Mouse (Mus musculus): ENCODE data around the gene Myoz2. TPM values are rescaled to one million over a fixed set of nuclear protein-coding genes. Genes with fewer than 3 reads are reported as not detected.

The Myoz2 gene
- polyA plus RNA-seq, 1 experiment: 0.06 TPM

GRCm38 (mm10) chr3:123007386-123007785 lies 27.4 kb downstream of the Myoz2 start:
- TF ChIP-seq FOSL1 (IDR thresholded peaks at IDR 0.05; ENCODE audit: insufficient read depth, low read length, poor library complexity, severe bottlenecking): no peak
- TF ChIP-seq MYOD1 (IDR thresholded peaks at IDR 0.05; ENCODE audit: control insufficient read depth, insufficient read length, low read depth): no peak

GRCm38 (mm10) chr3:123001053-123001452 lies 33.8 kb downstream of the Myoz2 start:
- Histone ChIP-seq H3K79me2 (ENCODE audit: control insufficient read depth, insufficient read depth) (no peaks in the 10 kb centered on the region), H3K36me3 (ENCODE audit: control insufficient read depth, insufficient read depth) (no peaks in the 10 kb centered on the region), H3K79me3 (ENCODE audit: low read depth) (no peaks in the 10 kb centered on the region), H3ac (ENCODE audit: control insufficient read depth, insufficient read length, low read depth) (no peak overlapping the region), H3K27me3 (ENCODE audit: control insufficient read depth, insufficient read depth, insufficient read length) (no peaks in the 10 kb centered on the region), H3K4me3 (ENCODE audit: insufficient read depth, poor library complexity, severe bottlenecking) (no peak overlapping the region)
- no peak for TF ChIP-seq MAX (IDR thresholded peaks at IDR 0.05)
- no peak for TF ChIP-seq CEBPB (IDR thresholded peaks at IDR 0.05; ENCODE audit: low read depth)
- no peak for TF ChIP-seq CTCF (IDR thresholded peaks at IDR 0.05; ENCODE audit: control insufficient read depth, insufficient read depth, insufficient read length)
- no peak for TF ChIP-seq MYOD1 (IDR thresholded peaks at IDR 0.05; ENCODE audit: control insufficient read depth, insufficient read length, low read depth)
- no peak for TF ChIP-seq FOSL1 (IDR thresholded peaks at IDR 0.05; ENCODE audit: insufficient read depth, low read length, poor library complexity, severe bottlenecking)
- TF ChIP-seq MYOG (IDR thresholded peaks at IDR 0.05; ENCODE audit: control insufficient read depth, extremely low read depth, insufficient read length): no peak
- no peak for TF ChIP-seq USF1 (IDR thresholded peaks at IDR 0.05; ENCODE audit: low read depth)

More at GRCm38 (mm10) chr3:123007386-123007785, 27.4 kb downstream of the Myoz2 start:
- no peaks in the 10 kb centered on the region for H3K79me2 ChIP-seq (ENCODE audit: control insufficient read depth, insufficient read depth)
- H3K79me3 ChIP-seq (ENCODE audit: low read depth): no peaks in the 10 kb centered on the region
- no peak overlapping the region for H3K4me3 ChIP-seq (ENCODE audit: insufficient read depth, poor library complexity, severe bottlenecking)
- H3K27me3 ChIP-seq (ENCODE audit: control insufficient read depth, insufficient read depth, insufficient read length): no peaks in the 10 kb centered on the region
- no peak overlapping the region for H3ac ChIP-seq (ENCODE audit: control insufficient read depth, insufficient read length, low read depth)
- H3K36me3 ChIP-seq (ENCODE audit: control insufficient read depth, insufficient read depth): no peaks in the 10 kb centered on the region

GRCm38 (mm10) chr3:122998511-122998910 lies 36.3 kb downstream of the Myoz2 start:
- Histone ChIP-seq H3ac (ENCODE audit: control insufficient read depth, insufficient read length, low read depth) (no peak overlapping the region), H3K4me3 (ENCODE audit: insufficient read depth, poor library complexity, severe bottlenecking) (no peak overlapping the region), H3K36me3 (ENCODE audit: control insufficient read depth, insufficient read depth) (no peaks in the 10 kb centered on the region), H3K79me3 (ENCODE audit: low read depth) (no peaks in the 10 kb centered on the region), H3K79me2 (ENCODE audit: control insufficient read depth, insufficient read depth) (no peaks in the 10 kb centered on the region), H3K27me3 (ENCODE audit: control insufficient read depth, insufficient read depth, insufficient read length) (no peaks in the 10 kb centered on the region)
- TF ChIP-seq MAX (IDR thresholded peaks at IDR 0.05): no peak

GRCm38 (mm10) chr3:122996968-122997367 lies 37.8 kb downstream of the Myoz2 start:
- H3K79me2 ChIP-seq (ENCODE audit: control insufficient read depth, insufficient read depth): no peaks in the 10 kb centered on the region
- no peaks in the 10 kb centered on the region for H3K27me3 ChIP-seq (ENCODE audit: control insufficient read depth, insufficient read depth, insufficient read length)
- TF ChIP-seq MAX (IDR thresholded peaks at IDR 0.05) (no peak), CEBPB (IDR thresholded peaks at IDR 0.05; ENCODE audit: low read depth) (no peak), CTCF (IDR thresholded peaks at IDR 0.05; ENCODE audit: control insufficient read depth, insufficient read depth, insufficient read length) (no peak), FOSL1 (IDR thresholded peaks at IDR 0.05; ENCODE audit: insufficient read depth, low read length, poor library complexity, severe bottlenecking) (no peak), MYOD1 (IDR thresholded peaks at IDR 0.05; ENCODE audit: control insufficient read depth, insufficient read length, low read depth) (no peak), MYOG (IDR thresholded peaks at IDR 0.05; ENCODE audit: control insufficient read depth, extremely low read depth, insufficient read length) (no peak), USF1 (IDR thresholded peaks at IDR 0.05; ENCODE audit: low read depth) (no peak)
- H3K4me3 ChIP-seq (ENCODE audit: insufficient read depth, poor library complexity, severe bottlenecking): no peak overlapping the region
- no peaks in the 10 kb centered on the region for H3K36me3 ChIP-seq (ENCODE audit: control insufficient read depth, insufficient read depth)
- no peaks in the 10 kb centered on the region for H3K79me3 ChIP-seq (ENCODE audit: low read depth)
- H3ac ChIP-seq (ENCODE audit: control insufficient read depth, insufficient read length, low read depth): no peak overlapping the region

- Histone ChIP-seq H3K27me3 (ENCODE audit: control insufficient read depth, insufficient read depth, insufficient read length) (no peaks in the 10 kb centered on the region), H3K79me3 (ENCODE audit: low read depth) (no peaks in the 10 kb centered on the region), H3K79me2 (ENCODE audit: control insufficient read depth, insufficient read depth) (peaks cover 3% of the 10 kb centered on the region), H3K4me3 (ENCODE audit: insufficient read depth, poor library complexity, severe bottlenecking) (no peak overlapping the region), H3K36me3 (ENCODE audit: control insufficient read depth, insufficient read depth) (no peaks in the 10 kb centered on the region), H3ac (ENCODE audit: control insufficient read depth, insufficient read length, low read depth) (no peak overlapping the region)
- no peak for TF ChIP-seq MYOG (IDR thresholded peaks at IDR 0.05; ENCODE audit: control insufficient read depth, extremely low read depth, insufficient read length)
- TF ChIP-seq FOSL1 (IDR thresholded peaks at IDR 0.05; ENCODE audit: insufficient read depth, low read length, poor library complexity, severe bottlenecking): no peak
- no peak for TF ChIP-seq MAX (IDR thresholded peaks at IDR 0.05)
- no peak for TF ChIP-seq MYOD1 (IDR thresholded peaks at IDR 0.05; ENCODE audit: control insufficient read depth, insufficient read length, low read depth)
- no peak for TF ChIP-seq USF1 (IDR thresholded peaks at IDR 0.05; ENCODE audit: low read depth)
- no peak for TF ChIP-seq CTCF (IDR thresholded peaks at IDR 0.05; ENCODE audit: control insufficient read depth, insufficient read depth, insufficient read length)
- TF ChIP-seq CEBPB (IDR thresholded peaks at IDR 0.05; ENCODE audit: low read depth): no peak
Observed at GRCm38 (mm10) chr3:122986906-122987305, 47.9 kb downstream of the Myoz2 start.

GRCm38 (mm10) chr3:122986386-122986785 lies 48.4 kb downstream of the Myoz2 start:
- Histone ChIP-seq H3K4me3 (ENCODE audit: insufficient read depth, poor library complexity, severe bottlenecking) (no peak overlapping the region), H3K79me2 (ENCODE audit: control insufficient read depth, insufficient read depth) (peaks cover 3% of the 10 kb centered on the region), H3ac (ENCODE audit: control insufficient read depth, insufficient read length, low read depth) (no peak overlapping the region), H3K79me3 (ENCODE audit: low read depth) (no peaks in the 10 kb centered on the region), H3K36me3 (ENCODE audit: control insufficient read depth, insufficient read depth) (no peaks in the 10 kb centered on the region), H3K27me3 (ENCODE audit: control insufficient read depth, insufficient read depth, insufficient read length) (no peaks in the 10 kb centered on the region)
- TF ChIP-seq MAX (IDR thresholded peaks at IDR 0.05) (no peak), FOSL1 (IDR thresholded peaks at IDR 0.05; ENCODE audit: insufficient read depth, low read length, poor library complexity, severe bottlenecking) (no peak), USF1 (IDR thresholded peaks at IDR 0.05; ENCODE audit: low read depth) (no peak), MYOG (IDR thresholded peaks at IDR 0.05; ENCODE audit: control insufficient read depth, extremely low read depth, insufficient read length) (no peak), CEBPB (IDR thresholded peaks at IDR 0.05; ENCODE audit: low read depth) (no peak), CTCF (IDR thresholded peaks at IDR 0.05; ENCODE audit: control insufficient read depth, insufficient read depth, insufficient read length) (no peak)
